Mouse (Mus musculus) fat pad, adult 2 months (tissue): ENCODE measurements around the gene Zfp984.
"Not testable (repeated sequence)": the region's sequence is repeated elsewhere in the genome, so short reads cannot be mapped to it uniquely, and the experiment has no call there.

ENCODE experiments used
- DNase-seq: peaks from one replicate; pipeline ENCODE4 v3.0.0-alpha.2; 2011; ENCODE audit warnings: low read depth, low spot score; ENCODE audit errors: extremely low read depth

The Zfp984 gene

DNA sequence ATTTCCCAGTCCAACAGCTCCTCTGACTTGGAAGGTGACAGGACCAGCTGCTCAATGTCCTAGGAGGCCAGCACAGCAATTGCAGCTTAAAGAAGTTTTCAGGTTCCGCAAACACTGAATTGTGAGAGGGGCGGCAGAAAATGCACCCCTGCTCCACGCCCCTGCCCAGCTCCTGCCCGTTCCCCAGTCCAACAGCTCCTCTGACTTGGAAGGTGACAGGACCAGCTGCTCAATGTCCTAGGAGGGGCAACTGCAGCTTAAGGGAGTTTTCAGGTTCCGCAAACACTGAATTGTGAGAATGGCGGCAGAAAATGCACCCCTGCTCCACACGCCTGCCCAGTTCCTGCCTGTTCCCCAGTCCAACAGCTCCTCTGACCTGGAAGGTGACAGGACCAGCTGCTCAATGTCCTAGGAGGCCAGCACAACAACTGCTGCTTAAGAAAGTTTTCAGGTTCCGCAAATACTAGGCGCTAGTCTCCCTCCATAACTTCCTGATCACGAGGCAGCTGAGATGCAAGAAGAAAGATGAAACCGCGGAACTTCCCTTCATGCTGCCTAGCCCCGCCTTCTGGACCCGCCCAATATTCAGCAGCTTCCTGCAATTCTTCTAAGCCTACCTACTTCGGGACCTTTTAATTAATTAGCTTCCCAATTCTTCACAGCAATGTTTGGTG, at the start of gene Zfp984:
Zfp984 (minus strand) TSS at position 497 of the 674 bp plus-strand sequence.
- DNase-seq, result not testable (repeated sequence)

DNA sequence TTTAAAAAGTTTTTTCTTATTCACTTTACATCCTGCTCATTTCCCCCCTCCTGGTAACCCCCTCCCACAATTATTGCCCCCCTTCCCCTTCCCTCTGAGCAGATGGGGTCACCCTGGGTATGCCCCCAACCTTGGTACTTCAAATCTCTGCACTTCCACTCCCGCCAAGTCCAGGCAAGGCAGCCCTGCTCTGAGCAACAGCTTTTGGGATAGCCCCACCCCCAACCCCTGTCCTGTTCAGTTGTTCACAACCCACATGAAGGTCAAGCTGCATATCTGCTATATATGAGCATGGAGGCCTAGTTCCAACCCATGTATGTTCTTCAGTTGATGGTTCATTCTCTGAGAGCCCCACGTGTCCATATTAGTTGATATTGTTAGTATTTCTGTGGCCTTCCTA, 41.2 kb upstream of the Zfp984 start:
- DNase-seq, result no peak

DNA sequence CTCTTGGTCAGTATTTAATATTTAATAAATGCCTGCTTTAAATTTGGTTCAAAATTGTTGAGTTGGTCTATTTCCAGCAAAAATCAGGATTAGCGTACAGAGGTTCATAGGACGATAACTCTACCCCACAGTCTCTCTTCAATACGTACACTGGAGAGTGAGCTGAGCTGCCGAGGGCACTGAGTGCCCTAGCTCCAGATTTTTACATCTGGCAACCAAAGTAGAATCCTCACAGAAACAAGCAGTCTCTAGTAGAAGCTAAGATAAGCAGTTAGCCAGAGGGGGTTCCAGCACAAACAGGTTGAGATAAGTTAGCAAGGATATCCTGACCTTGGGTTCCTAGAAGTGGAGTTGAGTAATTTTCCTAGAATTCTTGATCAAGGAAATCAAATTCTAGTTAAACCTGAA, 39.0 kb upstream of the Zfp984 start:
- DNase-seq, result no peak

DNA sequence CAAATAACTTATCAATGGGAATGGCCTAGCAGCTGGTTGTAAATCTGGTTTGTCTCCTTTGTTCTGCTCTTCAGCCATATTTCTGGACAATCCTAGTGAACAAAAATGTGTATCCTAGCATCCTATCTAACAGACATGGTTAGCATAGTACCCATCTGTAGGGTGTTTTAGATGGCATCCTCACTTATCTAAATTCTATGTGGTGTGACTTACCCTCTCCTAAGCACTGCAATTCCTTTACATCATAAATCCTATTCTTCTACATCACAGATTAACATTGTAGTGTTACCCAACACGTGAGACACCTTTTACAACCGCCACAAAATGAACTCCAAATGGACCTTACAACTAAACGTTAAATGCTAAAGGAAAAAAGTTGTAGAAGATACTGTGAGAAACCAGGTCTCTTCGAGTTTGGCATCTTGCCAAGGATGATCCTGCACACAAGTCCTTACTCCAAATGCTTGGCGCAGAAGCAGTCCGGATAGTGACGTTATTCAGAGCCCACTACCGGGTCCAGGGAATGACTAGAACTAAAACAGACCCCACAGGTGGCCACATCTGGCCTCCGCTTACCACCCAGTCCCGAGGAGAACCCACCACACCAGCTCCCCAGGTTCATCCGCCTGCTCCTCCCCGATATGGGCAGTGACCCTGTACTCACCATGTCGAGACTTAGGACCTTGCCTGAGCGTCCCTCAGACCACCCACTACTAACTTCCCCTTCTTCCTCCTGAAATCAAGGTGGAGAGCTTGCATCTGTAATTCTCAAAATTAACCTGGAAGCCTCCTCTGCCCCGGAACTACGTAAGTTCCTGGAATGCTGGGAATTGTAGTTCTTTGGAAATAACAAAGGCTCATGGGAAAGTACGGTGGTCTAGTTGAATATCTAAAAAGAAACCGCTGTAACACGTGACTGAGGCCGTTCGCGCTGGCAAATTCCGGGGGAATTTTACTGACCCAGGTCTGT, 38.3 kb upstream of the Zfp984 start, which contains the start of gene Zfp933:
Zfp933 (minus strand) TSS at position 753 of the 970 bp plus-strand sequence.
- peak; percentile 66 for DNase-seq

DNA sequence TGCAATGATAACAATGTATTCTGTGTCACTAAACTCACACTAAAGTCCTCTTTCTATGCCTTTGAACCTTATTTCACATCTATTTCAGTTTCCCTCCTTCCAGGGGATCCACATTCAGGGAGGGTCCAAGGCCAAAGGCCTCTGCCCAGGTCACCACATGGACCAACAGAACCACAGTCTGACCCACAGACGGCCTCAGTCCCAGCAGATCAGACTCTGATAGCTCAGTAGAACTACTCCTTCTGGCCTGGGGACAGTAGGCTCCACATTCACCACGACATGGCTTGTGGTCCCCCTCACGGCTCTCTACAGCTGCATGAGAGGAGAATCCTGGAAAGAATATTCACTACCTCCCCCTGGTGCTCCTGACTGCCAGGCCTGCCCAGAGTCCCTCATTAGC, 33.3 kb upstream of the Zfp984 start:
- DNase-seq, result no peak

DNA sequence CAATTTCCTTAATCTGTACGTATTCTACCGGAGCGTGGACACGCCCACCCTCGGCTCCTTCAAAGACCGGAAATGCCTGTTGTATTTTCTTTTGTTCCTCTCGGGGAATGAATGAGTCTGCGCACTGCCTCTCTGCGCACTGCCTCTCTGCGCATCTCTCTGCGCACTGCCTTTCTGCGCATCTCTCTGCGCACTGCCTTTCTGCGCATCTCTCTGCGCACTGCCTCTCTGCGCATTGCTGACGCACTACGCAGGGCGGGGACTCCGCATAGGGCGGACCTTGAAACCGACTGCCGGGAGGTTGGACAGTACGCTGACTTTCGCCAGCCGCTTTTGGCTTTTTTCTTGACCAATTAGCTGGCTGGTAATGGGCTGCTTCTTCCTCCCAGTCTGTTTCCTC, 29.7 kb upstream of the Zfp984 start:
- DNase-seq, result not testable (repeated sequence)

DNA sequence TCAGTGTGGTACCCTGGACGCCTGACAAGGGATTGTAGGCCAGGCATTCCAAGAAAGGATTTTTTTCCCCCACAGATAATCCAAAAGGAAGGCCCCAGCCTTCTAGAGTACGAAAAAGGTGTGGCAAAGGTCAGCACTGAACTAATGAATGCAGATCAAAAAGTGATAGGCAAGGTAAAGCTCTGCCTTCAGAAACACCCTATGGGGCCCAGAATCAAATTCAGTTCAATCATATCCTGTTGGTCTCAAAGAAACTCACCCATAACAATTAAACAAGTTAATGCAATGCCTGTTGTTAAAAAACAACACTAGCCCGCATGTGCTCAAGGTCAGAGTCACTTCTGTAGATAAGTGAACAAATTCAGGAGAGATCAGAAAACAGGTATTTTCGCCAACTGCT, 14.8 kb upstream of the Zfp984 start:
- no peak for DNase-seq

DNA sequence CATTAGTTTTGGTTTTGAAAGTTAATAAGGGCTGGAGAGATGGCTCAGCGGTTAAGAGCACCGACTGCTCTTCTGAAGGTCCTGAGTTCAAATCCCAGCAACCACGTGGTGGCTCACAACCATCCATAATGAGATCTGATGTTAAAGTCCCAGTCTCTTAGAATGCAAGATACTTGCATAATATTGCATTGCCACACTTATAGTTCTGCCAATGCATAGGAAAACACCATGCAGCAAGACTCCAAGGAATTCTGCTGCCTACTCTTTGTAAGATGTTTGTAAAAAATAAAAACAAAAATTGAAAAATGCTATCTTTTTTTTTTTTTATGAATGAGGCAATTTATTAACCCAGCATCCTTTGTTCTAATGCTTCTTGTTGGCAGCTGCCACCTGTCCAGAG, 11.8 kb upstream of the Zfp984 start:
- DNase-seq, result not testable (repeated sequence)

DNA sequence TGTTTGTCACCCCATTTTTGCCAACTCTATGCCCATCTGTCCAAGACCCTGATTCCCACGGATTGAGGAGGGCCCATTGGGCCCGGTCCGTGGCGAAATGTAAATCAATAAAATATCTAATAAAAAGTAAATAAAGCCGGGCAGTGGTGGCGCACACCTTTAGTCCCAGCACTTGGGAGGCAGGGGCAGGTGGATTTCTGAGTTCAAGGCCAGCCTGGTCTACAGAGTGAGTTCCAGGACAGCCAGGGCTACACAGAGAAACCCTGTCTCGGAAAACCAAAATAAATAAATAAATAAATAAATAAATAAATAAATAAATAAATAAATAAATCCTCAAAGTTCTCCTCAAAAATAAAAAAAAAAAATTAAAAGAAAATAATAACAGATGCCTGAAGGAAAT, 10.1 kb upstream of the Zfp984 start:
- not testable (repeated sequence) for DNase-seq

DNA sequence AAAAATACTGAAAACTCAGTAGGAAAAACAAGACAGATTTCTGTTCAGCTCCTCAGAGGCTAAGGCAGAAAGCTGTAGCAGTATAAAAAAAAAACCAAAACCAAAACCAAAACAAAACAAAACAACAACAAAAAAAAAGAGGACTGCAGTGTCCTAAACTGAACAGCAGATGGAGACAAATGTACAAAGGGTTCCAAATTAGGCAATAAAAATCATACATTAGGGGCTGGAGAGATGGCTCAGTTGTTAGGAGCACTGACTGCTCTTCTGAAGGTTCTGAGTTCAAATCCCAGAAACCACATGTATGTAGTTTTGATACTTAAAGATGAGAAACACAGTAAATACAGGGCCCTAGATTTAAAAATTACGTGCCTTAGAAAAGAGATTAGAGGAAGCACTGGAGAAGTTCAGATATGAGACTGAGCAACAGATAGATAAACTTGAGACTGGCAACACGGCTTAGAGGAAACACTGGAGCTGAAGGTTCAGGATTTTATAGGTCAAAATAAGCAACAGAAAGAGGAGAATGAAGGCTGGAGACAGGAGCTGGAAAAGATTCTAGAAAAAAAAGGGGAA, 5.1 kb upstream of the Zfp984 start:
- no peak for DNase-seq

DNA sequence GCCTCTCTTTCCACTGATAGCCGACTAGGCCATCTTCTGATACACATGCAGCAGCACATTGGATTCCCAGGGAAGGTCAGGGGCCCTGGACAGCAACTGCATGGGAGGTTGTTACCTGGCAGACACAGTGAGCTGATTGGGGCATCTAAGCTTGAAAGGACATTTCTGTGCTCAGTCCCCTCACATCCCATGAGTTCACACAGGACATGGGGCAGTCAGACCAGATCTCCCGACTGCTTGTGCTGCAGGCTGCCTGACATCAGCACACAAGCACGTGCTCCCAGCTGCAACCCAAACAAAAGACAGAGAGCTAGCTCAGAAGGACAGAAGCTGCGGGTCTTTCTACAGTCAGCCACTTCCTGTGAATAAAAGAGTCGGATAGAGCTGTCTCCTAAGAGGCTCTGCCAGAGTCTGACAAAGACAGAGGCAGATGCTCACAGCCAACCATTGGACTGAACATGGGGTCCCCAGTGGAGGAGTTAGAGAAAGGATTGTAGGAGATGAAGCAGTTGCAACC, 3.7 kb upstream of the Zfp984 start:
- no peak for DNase-seq

DNA sequence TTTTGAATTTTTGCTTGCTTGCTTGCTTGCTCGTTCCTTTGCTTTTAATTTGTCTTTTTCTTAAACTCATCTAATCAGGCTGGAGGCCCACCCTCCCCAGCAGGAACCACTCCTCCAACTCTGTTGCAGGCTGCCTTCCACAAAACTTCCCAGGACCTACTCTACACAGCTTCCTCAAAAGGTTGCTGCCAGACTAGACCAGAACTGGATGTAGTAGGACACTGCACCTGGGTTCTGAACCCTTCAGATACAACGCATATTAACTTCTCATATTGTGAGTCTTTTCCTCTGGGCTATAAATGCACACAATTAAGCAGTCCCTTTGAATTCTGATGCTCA, 347 bp upstream of the Zfp984 start:
- not testable (repeated sequence) for DNase-seq

DNA sequence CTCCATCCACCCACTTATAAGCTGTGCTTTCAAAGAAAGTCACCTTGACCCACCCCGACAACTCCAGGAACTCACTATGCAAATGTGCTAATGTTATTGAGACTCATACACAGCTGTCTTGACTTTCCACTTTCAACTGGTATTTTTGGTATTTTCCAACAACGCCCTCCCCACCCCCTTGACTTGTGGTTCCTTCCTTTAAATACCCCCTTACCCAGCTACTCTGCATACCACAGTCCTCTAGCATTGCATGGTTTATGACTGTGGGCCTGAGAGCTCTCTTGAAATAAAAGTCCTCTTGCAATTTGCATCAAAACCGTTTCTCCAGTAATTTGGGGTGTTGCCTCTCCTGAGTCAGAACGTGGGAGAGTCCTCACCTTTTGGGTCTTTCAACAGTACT, 1.1 kb downstream of the Zfp984 start:
- DNase-seq, result not testable (repeated sequence)

DNA sequence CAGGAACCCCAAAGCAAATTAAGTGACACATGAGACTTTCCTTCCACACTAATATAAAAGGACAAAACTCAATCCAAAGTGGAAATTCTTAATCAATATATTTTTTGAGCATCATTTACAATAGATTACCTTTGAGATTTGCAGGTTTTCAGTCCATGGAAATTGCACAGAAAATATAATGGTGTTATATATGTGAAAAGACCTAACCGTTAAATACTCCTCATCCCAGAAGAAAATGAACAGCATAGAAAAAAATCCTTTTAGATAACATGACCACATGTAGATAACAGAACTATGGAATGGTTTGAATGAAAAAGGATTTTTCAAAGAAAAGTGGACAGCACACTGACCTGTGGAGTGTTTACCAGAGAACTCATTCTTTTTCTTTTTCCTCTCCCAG, 14.3 kb downstream of the Zfp984 start:
- DNase-seq, result not testable (repeated sequence)

DNA sequence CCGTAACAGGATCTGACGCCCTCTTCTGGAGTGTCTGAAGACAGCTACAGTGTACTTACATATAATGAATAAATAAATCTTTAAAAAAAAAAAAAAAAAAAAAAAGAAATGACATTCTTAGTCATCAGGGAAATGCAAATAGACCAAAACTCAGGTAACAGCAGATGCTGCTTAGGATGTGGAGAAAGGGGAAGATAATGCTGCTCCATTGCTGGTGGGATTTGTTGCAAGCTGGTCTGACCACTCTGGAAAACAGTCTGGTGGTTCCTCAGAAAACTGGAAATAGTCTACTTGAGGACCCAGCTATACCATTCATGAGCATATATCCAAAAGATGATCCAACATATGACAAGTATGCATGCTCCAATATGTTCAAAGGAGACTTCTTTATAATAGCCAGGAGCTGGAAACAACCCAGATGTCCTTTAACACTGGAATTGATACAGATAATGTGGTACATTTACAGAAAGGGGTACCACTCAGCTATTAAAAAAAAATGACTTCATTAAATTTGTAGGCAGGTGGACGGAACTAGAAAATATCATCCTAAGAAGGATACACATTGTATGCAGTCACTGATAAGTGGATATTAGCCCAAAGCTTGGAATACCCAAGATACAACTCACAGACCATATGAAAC, 15.4 kb downstream of the Zfp984 start:
- not testable (repeated sequence) for DNase-seq

DNA sequence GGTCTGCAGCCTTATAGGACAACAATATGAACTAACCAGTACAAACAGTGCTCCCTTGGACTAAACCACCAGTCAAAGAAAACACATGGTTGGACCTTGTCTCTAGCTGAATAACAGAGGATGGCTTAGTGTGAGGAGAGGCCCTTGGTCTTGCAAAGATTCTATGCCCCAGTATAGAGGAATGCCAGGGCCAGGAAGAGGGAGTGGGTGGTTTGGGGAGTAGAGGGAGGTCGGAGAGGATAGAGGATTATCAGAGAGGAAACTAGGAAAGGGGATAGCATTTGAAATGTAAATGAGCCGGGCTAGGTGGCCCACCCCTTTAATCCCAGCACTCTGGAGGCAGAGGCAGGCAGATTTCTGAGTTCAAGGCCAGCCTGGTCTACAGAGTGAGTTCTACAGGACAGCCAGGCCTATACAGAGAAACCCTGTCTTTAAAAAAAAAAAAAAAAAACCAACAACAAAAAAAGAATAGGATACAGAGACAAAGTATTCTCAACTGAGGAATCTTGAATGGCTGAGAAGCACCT, 16.1 kb downstream of the Zfp984 start:
- not testable (repeated sequence) for DNase-seq

DNA sequence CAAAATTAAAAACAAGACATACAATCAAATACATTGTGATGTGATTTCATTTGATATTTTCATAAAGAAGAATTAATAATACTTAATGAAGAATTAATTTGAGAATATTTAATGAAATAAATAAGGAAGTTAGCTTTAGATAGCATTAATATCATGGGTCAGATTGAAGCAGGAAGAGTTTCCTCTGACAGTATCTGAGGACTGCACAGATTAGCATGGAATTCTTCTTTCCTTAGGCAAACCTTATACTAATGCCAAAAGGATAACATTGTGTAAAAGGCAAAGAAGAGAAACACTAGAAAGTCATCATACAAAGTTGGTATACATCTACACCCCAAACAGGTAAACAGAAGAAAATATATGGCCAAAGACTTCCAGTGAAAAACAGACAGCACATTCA, 17.9 kb downstream of the Zfp984 start:
- DNase-seq, result not testable (repeated sequence)

DNA sequence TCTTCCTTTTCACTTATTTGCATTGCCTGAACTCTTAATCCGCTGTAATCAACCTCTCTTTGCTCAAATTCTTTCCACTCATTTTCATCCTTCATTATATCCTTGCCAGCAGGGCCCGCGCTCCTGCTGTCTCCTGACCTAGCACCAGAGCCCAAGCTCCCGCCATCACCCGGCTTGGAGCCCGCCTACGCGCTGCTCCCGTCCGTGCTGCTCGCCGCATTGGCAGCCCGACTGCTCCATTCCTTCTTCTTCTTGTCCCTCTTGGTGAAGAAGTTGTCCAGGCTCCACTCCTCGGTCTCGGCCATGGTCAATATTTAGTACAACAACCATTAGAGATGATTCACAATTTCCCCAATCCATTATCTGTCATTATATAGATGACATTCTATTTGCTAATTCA, 63.3 kb downstream of the Zfp984 start:
- not testable (repeated sequence) for DNase-seq

DNA sequence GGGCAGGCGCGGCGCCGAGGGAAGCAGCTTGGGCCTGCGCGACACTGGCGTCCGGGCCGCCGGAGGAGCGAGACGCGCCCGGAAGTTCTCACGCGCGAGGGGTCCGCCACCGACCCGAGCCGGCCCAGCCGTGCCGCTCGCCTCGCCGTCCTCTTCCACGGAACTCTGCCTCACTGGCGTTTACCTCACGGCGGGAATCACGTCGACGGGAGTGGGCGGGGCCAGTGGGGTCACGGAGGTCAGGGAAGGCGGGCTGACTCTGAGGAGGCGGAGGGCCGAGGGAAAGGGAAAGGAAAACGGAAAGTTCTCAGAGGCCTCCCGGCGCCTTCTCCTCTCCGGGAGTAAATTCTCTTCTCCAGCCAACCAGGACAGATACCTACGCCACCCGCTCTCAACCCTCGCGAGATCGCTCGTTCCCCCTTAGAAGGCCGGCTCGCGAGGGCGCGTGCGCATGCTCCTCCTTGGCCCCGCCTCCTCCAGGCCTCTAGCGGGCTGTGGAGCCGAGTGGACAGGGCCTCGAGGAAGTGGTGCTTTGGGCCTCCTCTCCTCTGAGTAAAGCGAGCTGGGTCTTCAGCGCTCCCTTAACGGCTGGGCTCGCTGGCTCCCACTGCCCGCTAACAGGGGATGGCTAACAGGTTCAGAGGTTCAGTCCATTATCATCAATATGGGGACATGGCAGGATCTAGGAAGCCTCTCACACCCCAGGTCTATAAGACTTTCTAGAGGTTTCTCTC, 70.8 kb downstream of the Zfp984 start:
- DNase-seq, result not testable (repeated sequence)
